Mouse (Mus musculus): ENCODE measurements around the gene Ppfibp1.

Ppfibp1 gene

GRCm38 (mm10) chr6:146963396-146964150, 75.3 kb downstream of the Ppfibp1 start:
- DNase-seq, result no peak

GRCm38 (mm10) chr6:146965139-146965772, 77.0 kb downstream of the Ppfibp1 start:
- no peak for DNase-seq

- no peak for DNase-seq
Measured at GRCm38 (mm10) chr6:146966446-146967019, 78.2 kb downstream of the Ppfibp1 start.

GRCm38 (mm10) chr6:146967836-146968235, 79.5 kb downstream of the Ppfibp1 start:
- no peak for DNase-seq

GRCm38 (mm10) chr6:146970811-146971210, 82.5 kb downstream of the Ppfibp1 start:
- no peak for DNase-seq

- DNase-seq, result no peak
Measured at GRCm38 (mm10) chr6:146971366-146971765, 83.1 kb downstream of the Ppfibp1 start.

- DNase-seq, result no peak
Measured at GRCm38 (mm10) chr6:146972009-146972408, 83.7 kb downstream of the Ppfibp1 start.

GRCm38 (mm10) chr6:146972740-146973139, 84.5 kb downstream of the Ppfibp1 start:
- no peak for DNase-seq

GRCm38 (mm10) chr6:146973406-146973805, 85.1 kb downstream of the Ppfibp1 start:
- no peak for DNase-seq

GRCm38 (mm10) chr6:146973830-146974229, 85.5 kb downstream of the Ppfibp1 start:
- DNase-seq, result no peak

GRCm38 (mm10) chr6:146976446-146976845, 88.2 kb downstream of the Ppfibp1 start:
- no peak for DNase-seq

GRCm38 (mm10) chr6:146978691-146979114, 90.4 kb downstream of the Ppfibp1 start:
- no peak for DNase-seq

GRCm38 (mm10) chr6:146979115-146979744, 90.9 kb downstream of the Ppfibp1 start:
- DNase-seq, result no peak

GRCm38 (mm10) chr6:146979953-146980352, 91.7 kb downstream of the Ppfibp1 start:
- no peak for DNase-seq

GRCm38 (mm10) chr6:146981249-146981835, 93.1 kb downstream of the Ppfibp1 start:
- DNase-seq, result no peak

GRCm38 (mm10) chr6:146984569-146984968, 96.3 kb downstream of the Ppfibp1 start:
- DNase-seq, result no peak

- peak; percentile 32 to 51 for DNase-seq
Measured at GRCm38 (mm10) chr6:146994236-146994635, 105.9 kb downstream of the Ppfibp1 start.

GRCm38 (mm10) chr6:146995391-146995790, 107.1 kb downstream of the Ppfibp1 start:
- no peak for DNase-seq

GRCm38 (mm10) chr6:146995878-146996277, 107.6 kb downstream of the Ppfibp1 start:
- no peak for DNase-seq

- DNase-seq, result no peak
Measured at GRCm38 (mm10) chr6:146997006-146997405, 108.7 kb downstream of the Ppfibp1 start.

GRCm38 (mm10) chr6:146998710-146999109, 110.4 kb downstream of the Ppfibp1 start:
- no peak for DNase-seq

GRCm38 (mm10) chr6:146999302-146999701, 111.0 kb downstream of the Ppfibp1 start:
- DNase-seq, result no peak

- no peak for DNase-seq
Measured at GRCm38 (mm10) chr6:146999755-147000154, 111.5 kb downstream of the Ppfibp1 start.
